ENCODE assay signal across 9 mouse cellular contexts in genomic region chr11:34236091-34236759, GRCm38 (mm10). TPM values are rescaled to one million over a fixed set of nuclear protein-coding genes. Genes with fewer than 3 reads are reported as not detected.
DNase-seq lines count a peak whose midpoint lies in the region; ATAC-seq and TF ChIP-seq lines count a peak whose summit lies in the region.
"Had no signal": no experiment of that assay in that cellular context is flagged by ENCODE, and none has a peak within 500 bp of the region (broad histone marks: within the 10 kb centered on the region; RNA-seq: fewer than 3 reads in every experiment).

No protein-coding gene starts in this region.

- DNase-seq in hindbrain, embryonic 10.5 days (ENCODE audit: low spot score): peak; percentile 60
- DNase-seq in adrenal gland, postnatal 25 days: peak; percentile 49
- DNase-seq in forebrain, postnatal 0 days: peak; percentile 47
- DNase-seq in lung, embryonic 14.5 days: peak; percentile 42
- peak; percentile 65 for DNase-seq in testis, postnatal 10 days (ENCODE audit: low spot score)
- no peak for DNase-seq in ovary, adult 18-20 months (ENCODE audit: low spot score)

- no peak overlapping the region for H3K27ac ChIP-seq in hindbrain, embryonic 10.5 days
- no peak overlapping the region for H3K27ac ChIP-seq in hindbrain, embryonic 12.5 days
- no peak overlapping the region for H3K27ac ChIP-seq in forebrain, postnatal 0 days (ENCODE audit: low read depth, low read length)
- no peak overlapping the region for H3K27ac ChIP-seq in lung, embryonic 14.5 days (ENCODE audit: low read depth)
- H3K27ac ChIP-seq: hindbrain, embryonic 15.5 days had no signal

- no peaks in the 10 kb centered on the region for H3K4me1 ChIP-seq in hindbrain, embryonic 10.5 days (replicated peaks)
- no peaks in the 10 kb centered on the region for H3K4me1 ChIP-seq in hindbrain, embryonic 12.5 days
- no peaks in the 10 kb centered on the region for H3K4me1 ChIP-seq in forebrain, postnatal 0 days (ENCODE audit: insufficient read depth)
- no peaks in the 10 kb centered on the region for H3K4me1 ChIP-seq in lung, embryonic 14.5 days (ENCODE audit: insufficient read depth)
- H3K4me1 ChIP-seq: hindbrain, embryonic 15.5 days had no signal

- H3K4me2 ChIP-seq in hindbrain, embryonic 12.5 days (replicated peaks): no peak overlapping the region
- no peak overlapping the region for H3K4me2 ChIP-seq in forebrain, postnatal 0 days (ENCODE audit: low read depth)
- H3K4me2 ChIP-seq in lung, embryonic 14.5 days: no peak overlapping the region
- H3K4me2 ChIP-seq: hindbrain, embryonic 15.5 days had no signal

- H3K27me3 ChIP-seq in hindbrain, embryonic 10.5 days (ENCODE audit: insufficient read depth, poor library complexity, severe bottlenecking): no peaks in the 10 kb centered on the region
- no peaks in the 10 kb centered on the region for H3K27me3 ChIP-seq in hindbrain, embryonic 12.5 days
- H3K27me3 ChIP-seq in forebrain, postnatal 0 days (ENCODE audit: insufficient read depth, low read length): no peaks in the 10 kb centered on the region
- no peaks in the 10 kb centered on the region for H3K27me3 ChIP-seq in lung, embryonic 14.5 days (ENCODE audit: insufficient read depth, low read length)
- H3K27me3 ChIP-seq: hindbrain, embryonic 15.5 days had no signal

- no peaks in the 10 kb centered on the region for H3K36me3 ChIP-seq in hindbrain, embryonic 10.5 days
- no peaks in the 10 kb centered on the region for H3K36me3 ChIP-seq in hindbrain, embryonic 12.5 days
- H3K36me3 ChIP-seq in forebrain, postnatal 0 days (ENCODE audit: insufficient read depth): no peaks in the 10 kb centered on the region
- H3K36me3 ChIP-seq in lung, embryonic 14.5 days (ENCODE audit: insufficient read depth): no peaks in the 10 kb centered on the region
- H3K36me3 ChIP-seq: hindbrain, embryonic 15.5 days had no signal

- H3K4me3 ChIP-seq in hindbrain, embryonic 10.5 days: no peak overlapping the region
- H3K4me3 ChIP-seq in hindbrain, embryonic 12.5 days: no peak overlapping the region
- no peak overlapping the region for H3K4me3 ChIP-seq in forebrain, postnatal 0 days (ENCODE audit: low read depth, low read length)
- H3K4me3 ChIP-seq in lung, embryonic 14.5 days (ENCODE audit: low read depth, low read length): no peak overlapping the region
- H3K4me3 ChIP-seq: hindbrain, embryonic 15.5 days had no signal

- ATAC-seq in hindbrain, embryonic 12.5 days (ENCODE audit: low FRiP score): no peak
- peak; percentile 67 for ATAC-seq in CD4-positive, CD25-positive, alpha-beta regulatory T cell, adult 4 months
- peak; percentile 40; the same call in 1 of the 2 replicates for ATAC-seq in forebrain, postnatal 0 days
- ATAC-seq in lung, embryonic 14.5 days (ENCODE audit: insufficient read depth): no peak

- WGBS in hindbrain, embryonic 10.5 days: 54% methylated on average over 5 of the region's 5 CpGs
- WGBS in hindbrain, embryonic 12.5 days: 41% methylated on average over 5 of the region's 5 CpGs
- WGBS in forebrain, postnatal 0 days: 30% methylated on average over 5 of the region's 5 CpGs
- WGBS in lung, embryonic 14.5 days: 37% methylated on average over 5 of the region's 5 CpGs

- TF ChIP-seq CTCF in forebrain, postnatal 0 days (IDR thresholded peaks at IDR 0.05; ENCODE audit: low read depth): peak; percentile 61
- peak; percentile 45 for TF ChIP-seq CTCF in lung, embryonic 14.5 days (IDR thresholded peaks at IDR 0.05; ENCODE audit: low read depth)

- 0 out of 2 replicates have a peak, but pooled peaks cover 4% of the 10 kb centered on the region for H3K9me3 ChIP-seq in hindbrain, embryonic 10.5 days
- 0 out of 2 replicates have a peak, but pooled peaks cover 5% of the 10 kb centered on the region for H3K9me3 ChIP-seq in hindbrain, embryonic 12.5 days (replicated peaks)
- no peaks in the 10 kb centered on the region for H3K9me3 ChIP-seq in forebrain, postnatal 0 days (ENCODE audit: low read length)
- no peaks in the 10 kb centered on the region for H3K9me3 ChIP-seq in lung, embryonic 14.5 days (ENCODE audit: low read depth, low read length)
- H3K9me3 ChIP-seq: hindbrain, embryonic 15.5 days had no signal

- no peak overlapping the region for H3K9ac ChIP-seq in hindbrain, embryonic 12.5 days
- no peak overlapping the region for H3K9ac ChIP-seq in forebrain, postnatal 0 days
- no peak overlapping the region for H3K9ac ChIP-seq in lung, embryonic 14.5 days
- H3K9ac ChIP-seq: hindbrain, embryonic 15.5 days had no signal

RNA-seq across cellular contexts. Expression of gene Foxi1, which starts 28.3 kb away (rescaled TPM):
- 0.17 TPM in 1 of 2 replicates, not detected in the other for polyA plus RNA-seq in hindbrain, embryonic 10.5 days (2016; fragmentation: Nextera tagmentation; extraction: Ambion mirVana)
- 0.78 and 0.92 TPM in 2 replicates for polyA plus RNA-seq in hindbrain, embryonic 12.5 days (2016; fragmentation: Nextera tagmentation; extraction: Ambion mirVana)
- polyA plus RNA-seq in CD4-positive, CD25-positive, alpha-beta regulatory T cell, adult 4 months (2017; shearing (Covaris generic)): not detected
- not detected in 2 replicates for total RNA-seq in adrenal gland, postnatal 25 days (2021)
- total RNA-seq in forebrain, postnatal 0 days (2014; rRNA removed): not detected in 2 replicates
- not detected in 2 replicates for polyA plus RNA-seq in forebrain, postnatal 0 days (2015; fragmentation: Nextera tagmentation; extraction: Ambion mirVana)
- not detected in 2 replicates for polyA plus RNA-seq in lung, embryonic 14.5 days (2014; fragmentation: Nextera tagmentation; extraction: Ambion mirVana)
- polyA plus RNA-seq: hindbrain, embryonic 15.5 days had no signal

Comparison
In these comparisons a context has a peak if more than half of its experiments do, and no peak if none do; other contexts are left out.
1. ATAC-seq: peak in CD4-positive, CD25-positive, alpha-beta regulatory T cell, adult 4 months (single experiment) and forebrain, postnatal 0 days (single experiment); none in hindbrain, embryonic 12.5 days (single experiment) and lung, embryonic 14.5 days (single experiment).